Mouse (Mus musculus): ENCODE results near the gene Gm40460. TPM values are rescaled to one million over a fixed set of nuclear protein-coding genes. Genes with fewer than 3 reads are reported as not detected.

The Gm40460 gene
- total RNA-seq, 2 experiments from 2014 or later = not detected

Other genes starting within 250 kb of the Gm40460 start
- gene Mob2, start 180.0 kb downstream of the Gm40460 start, total RNA-seq (2021) = 10 to 100 TPM; 40.2 to 43.7 TPM
- 10 to 100 TPM; 32.5 to 43.4 TPM for gene Dusp8, start 145.2 kb downstream of the Gm40460 start, total RNA-seq (2021)
- not detected for gene Gm45618, start 120.3 kb downstream of the Gm40460 start, total RNA-seq (2021)
- not detected for gene Gm39115, start 105.0 kb downstream of the Gm40460 start, total RNA-seq (2021)
- not detected for gene Gm45337, start 96.5 kb downstream of the Gm40460 start, total RNA-seq (2021)
- gene Gm29735, start 84.0 kb downstream of the Gm40460 start, total RNA-seq (2021) = not detected
- not detected for gene Gm4553, start 75.3 kb downstream of the Gm40460 start, total RNA-seq (2021)
- not detected for gene Krtap5-2, start 65.1 kb downstream of the Gm40460 start, total RNA-seq (2021)
- gene Gm10153, start 50.7 kb downstream of the Gm40460 start, total RNA-seq (2021) = not detected
- gene Krtap5-3, start 39.7 kb downstream of the Gm40460 start, total RNA-seq (2021) = not detected
- gene Gm7579, start 29.2 kb downstream of the Gm40460 start, total RNA-seq (2021) = not detected
- gene Krtap5-5, start 11.1 kb downstream of the Gm40460 start, total RNA-seq (2021) = not detected
- gene Gm2431, start 17.3 kb upstream of the Gm40460 start, total RNA-seq (2021) = not detected
- gene Gm4559, start 33.3 kb upstream of the Gm40460 start, total RNA-seq (2021) = not detected
- gene Krtap5-1, start 56.0 kb upstream of the Gm40460 start, total RNA-seq (2021) = not detected
- gene Krtap5-4, start 62.5 kb upstream of the Gm40460 start, total RNA-seq (2021) = not detected
- 1 to 10 TPM; 2.8 to 6.8 TPM for gene Ifitm10, start 132.7 kb upstream of the Gm40460 start, total RNA-seq (2021)
- 1 to 10 TPM; 3.9 to 9.2 TPM for gene Gm49369, start 141.6 kb upstream of the Gm40460 start, total RNA-seq (2021)
- 100 to 1,000 TPM; 330 to 388 TPM for gene Ctsd, start 147.0 kb upstream of the Gm40460 start, total RNA-seq (2021)
- gene Syt8, start 193.8 kb upstream of the Gm40460 start, total RNA-seq (2021) = not detected
- over 10,000 TPM; 17,613 to 18,280 TPM for gene Tnni2, start 200.7 kb upstream of the Gm40460 start, total RNA-seq (2021)
- gene Lsp1, start 219.7 kb upstream of the Gm40460 start, total RNA-seq (2021) = 10 to 100 TPM; 37.2 to 75.3 TPM

Measured in gastrocnemius, postnatal 36 days (tissue).